Mouse (Mus musculus) spleen, adult 2 months (tissue): ENCODE measurements around the gene Zmynd15. TPM values are rescaled to one million over a fixed set of nuclear protein-coding genes. Genes with fewer than 3 reads are reported as not detected.

ENCODE experiments used
- DNase-seq, 2 experiments: peaks; one replicate each; pipeline versions ENCODE4 v3.0.0 to v3.0.0-alpha.2; 2012 to 2021; ENCODE audit warnings: low spot score in 2 of 2, low read depth in 1 of 2
- H3K27ac ChIP-seq: fragments of 200-500 bp; 2 replicates; pipeline ENCODE4 v1.5.1; 2012; ENCODE audit warnings: low read length, inconsistent platforms; ENCODE audit not compliant: insufficient read depth
- H3K27me3 ChIP-seq: fragments of 200-500 bp; 2 replicates; pipeline ENCODE4 v1.6.1; 2012; ENCODE audit warnings: mild to moderate bottlenecking, moderate library complexity, low read length, inconsistent platforms; ENCODE audit not compliant: control insufficient read depth, insufficient read depth
- H3K36me3 ChIP-seq: fragments of 200-500 bp; 2 replicates; pipeline ENCODE4 v1.6.1; 2012; ENCODE audit warnings: mild to moderate bottlenecking, low read length, inconsistent platforms; ENCODE audit not compliant: control insufficient read depth, insufficient read depth
- H3K4me1 ChIP-seq: fragments of 200-500 bp; 2 replicates; pipeline ENCODE4 v1.6.1; 2011; ENCODE audit warnings: inconsistent platforms; ENCODE audit not compliant: control insufficient read depth, insufficient read depth, insufficient read length
- H3K4me3 ChIP-seq: fragments of 200-500 bp; 2 replicates; pipeline ENCODE4 v1.5.1; 2011; ENCODE audit warnings: mild to moderate bottlenecking, inconsistent platforms; ENCODE audit not compliant: insufficient read depth, insufficient read length; ENCODE audit errors: extremely low read depth
- CTCF ChIP-seq: fragments of 200-500 bp; IDR thresholded peaks from 2 replicates; pipeline ENCODE4 v1.5.1; 2011; ENCODE audit warnings: mild to moderate bottlenecking, inconsistent platforms; ENCODE audit not compliant: insufficient read depth, insufficient read length, insufficient replicate concordance; ENCODE audit errors: extremely low read depth
- POLR2A ChIP-seq: fragments of 200-500 bp; IDR thresholded peaks from 2 replicates; pipeline ENCODE4 v1.6.1; 2011; ENCODE audit warnings: low read depth, low read length, inconsistent platforms
- WGBS: fragments of 180-500 bp; shearing (Covaris S2); methylation state at CpG from one replicate; pipeline ENCODE4 v1.1.7; 2018; 5-methylcytosine and 5-hydroxymethylcytosine counted together
- polyA plus RNA-seq: library from polyadenylated mRNA; depleted of rRNA; stranded (reverse); fragments of >200 nt; gene quantifications from 2 replicates; pipeline ENCODE4 v1.2.3, GENCODE M21; 2012; rRNA removed

The Zmynd15 gene
- polyA plus RNA-seq, result 10.5 and 10.6 TPM in 2 replicates

- no peaks in the 10 kb centered on the region for H3K36me3 ChIP-seq
- TF ChIP-seq POLR2A (no peak), CTCF (no peak)
- peak within 1 kb of the TSS; percentile 54 for H3K4me3 ChIP-seq
- DNase-seq, result no peak
- peaks cover 2% of the 10 kb centered on the region; the same call in 1 of the 2 replicates for H3K4me1 ChIP-seq
- peak within 1 kb of the TSS; percentile 70 for H3K27ac ChIP-seq
- WGBS, result 23% methylated on average over 31 of the region's 32 CpGs
- H3K27me3 ChIP-seq, result peaks cover 8% of the 10 kb centered on the region
Observed at GRCm38 (mm10) chr11:70458688-70459600, at the start of gene Zmynd15. TSS of gene Zmynd15 (plus strand) at chr11:70459433.

GRCm38 (mm10) chr11:70409594-70410296, 49.5 kb upstream of the Zmynd15 start, which contains the start of gene Pelp1:
TSS of gene Pelp1 (minus strand) at chr11:70410031.
- Histone ChIP-seq H3K36me3 (no peaks in the 10 kb centered on the region; the same call in none of the 2 replicates), H3K4me3 (peak within 1 kb of the TSS; percentile 100), H3K27ac (peak within 1 kb of the TSS; percentile 77), H3K27me3 (no peaks in the 10 kb centered on the region), H3K4me1 (peaks cover 3% of the 10 kb centered on the region)
- DNase-seq, result peak; percentile 58 to 74
- WGBS, result under 1% methylated on average over 59 of the region's 59 CpGs
- no peak for TF ChIP-seq POLR2A
- TF ChIP-seq CTCF, result no peak

GRCm38 (mm10) chr11:70410297-70410643, 49.0 kb upstream of the Zmynd15 start:
- no peak overlapping the region for H3K27ac ChIP-seq
- H3K4me3 ChIP-seq, result peak overlapping the region; percentile 100
- no peak for DNase-seq
- H3K4me1 ChIP-seq, result peaks cover 3% of the 10 kb centered on the region
- H3K27me3 ChIP-seq, result no peaks in the 10 kb centered on the region
- 48% methylated on average over 6 of the region's 6 CpGs for WGBS
- no peaks in the 10 kb centered on the region; the same call in 1 of the 2 replicates for H3K36me3 ChIP-seq
- no peak for TF ChIP-seq POLR2A
- TF ChIP-seq CTCF, result no peak

GRCm38 (mm10) chr11:70412591-70412990, 46.6 kb upstream of the Zmynd15 start:
- WGBS, result 82% methylated on average over 5 of the region's 5 CpGs
- TF ChIP-seq POLR2A (no peak), CTCF (no peak)
- Histone ChIP-seq H3K27ac (no peak overlapping the region), H3K27me3 (no peaks in the 10 kb centered on the region), H3K4me1 (peaks cover 3% of the 10 kb centered on the region), H3K4me3 (no peak overlapping the region), H3K36me3 (no peaks in the 10 kb centered on the region)
- no peak for DNase-seq

- Histone ChIP-seq H3K36me3 (no peaks in the 10 kb centered on the region), H3K27me3 (no peaks in the 10 kb centered on the region), H3K27ac (no peak overlapping the region), H3K4me3 (no peak overlapping the region), H3K4me1 (peaks cover 3% of the 10 kb centered on the region)
- TF ChIP-seq POLR2A (no peak), CTCF (peak; percentile 49; the same call in 1 of the 2 replicates)
- 0% methylated on average over 3 of the region's 3 CpGs for WGBS
- peak; percentile 49 to 67 for DNase-seq
Observed at GRCm38 (mm10) chr11:70413961-70414360, 45.3 kb upstream of the Zmynd15 start.

GRCm38 (mm10) chr11:70418199-70418598, 41.0 kb upstream of the Zmynd15 start:
- H3K27ac ChIP-seq, result no peak overlapping the region
- H3K4me3 ChIP-seq, result no peak overlapping the region
- no peaks in the 10 kb centered on the region for H3K36me3 ChIP-seq
- WGBS, result 59% methylated on average over 4 of the region's 4 CpGs
- no peaks in the 10 kb centered on the region for H3K4me1 ChIP-seq
- TF ChIP-seq POLR2A (no peak), CTCF (no peak)
- no peak for DNase-seq
- no peaks in the 10 kb centered on the region for H3K27me3 ChIP-seq
